Mouse (Mus musculus) gastrocnemius, postnatal 10 days (tissue): Measurements from ENCODE around the gene Srrm2. TPM values are rescaled to one million over a fixed set of nuclear protein-coding genes. Genes with fewer than 3 reads are reported as not detected.

Experiments used
- DNase-seq: peaks from one replicate; pipeline ENCODE4 v3.0.0; 2021; ENCODE audit warnings: mixed read lengths
- long read RNA-seq, 2 experiments: library from polyadenylated mRNA; stranded (forward); transcript quantifications; one replicate each; pipeline ENCODE4 v2.0.0; 2021
- total RNA-seq, 2 experiments: library from RNA; stranded (reverse); gene quantifications; 2 replicates each; pipeline ENCODE4 v1.2.3; 2021

The Srrm2 gene
- total RNA-seq: 100 to 1,000 TPM; 177 to 255 TPM
- long read RNA-seq, experiment 1, full-length matches to known transcripts: 2 of 9 reads
- long read RNA-seq, experiment 1, partial matches to known transcripts: 1 of 9 reads
- long read RNA-seq, experiment 1, other reads (novel, unspliced or antisense): 6 of 9 reads
- long read RNA-seq, experiment 2, partial matches to known transcripts: 1 of 5 reads
- long read RNA-seq, experiment 2, other reads (novel, unspliced or antisense): 4 of 5 reads

- peak; percentile 70 for DNase-seq
These were observed at the start of gene Srrm2 for GRCm38 (mm10) chr17:23790269-23791078. Gene Srrm2, plus strand, starts transcription at chr17:23790532.

- DNase-seq: no peak
These were observed 49.7 kb upstream of the Srrm2 start, which contains the start of gene Paqr4 for GRCm38 (mm10) chr17:23740598-23741021. Gene Paqr4, minus strand, starts transcription at chr17:23740867.

GRCm38 (mm10) chr17:23741359-23742209 is 48.7 kb upstream of the Srrm2 start:
- DNase-seq: no peak

GRCm38 (mm10) chr17:23742210-23742793 is 48.0 kb upstream of the Srrm2 start:
- DNase-seq: peak; percentile 30

GRCm38 (mm10) chr17:23742941-23743340 is 47.4 kb upstream of the Srrm2 start:
- DNase-seq: no peak

GRCm38 (mm10) chr17:23744076-23744475 is 46.3 kb upstream of the Srrm2 start:
- DNase-seq: no peak

GRCm38 (mm10) chr17:23744651-23745050 is 45.7 kb upstream of the Srrm2 start:
- no peak for DNase-seq

GRCm38 (mm10) chr17:23745301-23746251 is 44.8 kb upstream of the Srrm2 start, which contains the start of gene Kremen2:
Gene Kremen2, minus strand, starts transcription at chr17:23745833.
- peak; percentile 14 for DNase-seq

- DNase-seq: peak; percentile 15
These were observed 44.0 kb upstream of the Srrm2 start for GRCm38 (mm10) chr17:23746311-23746710.

GRCm38 (mm10) chr17:23746767-23747166 is 43.6 kb upstream of the Srrm2 start:
- no peak for DNase-seq

- DNase-seq: no peak
These were observed 42.9 kb upstream of the Srrm2 start for GRCm38 (mm10) chr17:23747471-23747870.

GRCm38 (mm10) chr17:23748026-23748425 is 42.3 kb upstream of the Srrm2 start:
- DNase-seq: no peak

- peak; percentile 51 for DNase-seq
These were observed 41.5 kb upstream of the Srrm2 start for GRCm38 (mm10) chr17:23748631-23749391.

GRCm38 (mm10) chr17:23749400-23750191 is 40.7 kb upstream of the Srrm2 start:
- no peak for DNase-seq

GRCm38 (mm10) chr17:23755689-23756088 is 34.6 kb upstream of the Srrm2 start:
- DNase-seq: no peak

- no peak for DNase-seq
These were observed 32.8 kb upstream of the Srrm2 start for GRCm38 (mm10) chr17:23757581-23757980.

GRCm38 (mm10) chr17:23758801-23759200 is 31.5 kb upstream of the Srrm2 start:
- DNase-seq: no peak

GRCm38 (mm10) chr17:23760231-23760630 is 30.1 kb upstream of the Srrm2 start:
- DNase-seq: no peak

GRCm38 (mm10) chr17:23761155-23761554 is 29.2 kb upstream of the Srrm2 start:
- DNase-seq: no peak
